Mouse (Mus musculus) gastrocnemius, postnatal 14 days (tissue): Measurements from ENCODE around the gene Mex3b. TPM values are rescaled to one million over a fixed set of nuclear protein-coding genes. Genes with fewer than 3 reads are reported as not detected.

Experiments
- DNase-seq: peaks from one replicate; pipeline ENCODE4 v3.0.0; 2021; ENCODE audit warnings: mixed read lengths
- intact Hi-C: fragments of 180-260 bp; cut with DNase I; formaldehyde crosslinking; loops from one replicate; pipeline ENCODE4 v1.15.1; 2025; ENCODE audit warnings: low total_unique reads
- long read RNA-seq, 2 experiments: library from polyadenylated mRNA; stranded (forward); transcript quantifications; one replicate each; pipeline ENCODE4 v2.0.0; 2021
- total RNA-seq, 2 experiments: library from RNA; stranded (reverse); gene quantifications; 2 replicates each; pipeline ENCODE4 v1.2.3; 2021

The Mex3b gene
- total RNA-seq = 1 to 10 TPM; 3.3 to 4.2 TPM
- long read RNA-seq, experiment 1, partial matches to known transcripts = 0 of 1 reads
- long read RNA-seq, experiment 1, other reads (novel, unspliced or antisense) = 0 of 1 reads
- long read RNA-seq, experiment 2, partial matches to known transcripts = 0 of 2 reads
- long read RNA-seq, experiment 2, other reads (novel, unspliced or antisense) = 0 of 2 reads

GRCm38 (mm10) chr7:82867271-82868121, at the start of gene Mex3b:
Mex3b (plus strand) TSS chr7:82867333.
- intact Hi-C loops = loop anchor here (10.0 kb wide), 1 partner anchor 687 kb away; no protein-coding TSS in a partner anchor
- DNase-seq = peak; percentile 67

DNA sequence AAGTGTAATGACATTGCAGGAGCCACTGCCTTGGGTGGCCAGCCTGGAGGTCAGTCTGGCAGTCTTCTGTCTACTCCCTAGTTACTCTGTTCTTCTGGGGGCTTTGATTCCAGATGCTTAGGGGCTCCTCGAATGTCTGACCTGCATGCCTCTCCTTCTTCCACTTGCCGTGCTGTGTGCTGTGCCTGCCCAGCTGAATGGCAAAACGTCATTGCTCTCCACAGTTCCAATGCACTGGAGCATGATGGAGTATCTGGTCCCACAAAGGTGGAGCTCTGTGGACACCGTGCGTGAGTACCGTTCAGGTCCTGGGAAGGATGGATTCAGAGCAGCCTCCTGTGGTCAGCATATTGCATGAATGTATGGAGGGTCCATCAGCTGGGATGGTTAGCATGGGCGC, 47.6 kb upstream of the Mex3b start:
- intact Hi-C loops = no loop called here

DNA sequence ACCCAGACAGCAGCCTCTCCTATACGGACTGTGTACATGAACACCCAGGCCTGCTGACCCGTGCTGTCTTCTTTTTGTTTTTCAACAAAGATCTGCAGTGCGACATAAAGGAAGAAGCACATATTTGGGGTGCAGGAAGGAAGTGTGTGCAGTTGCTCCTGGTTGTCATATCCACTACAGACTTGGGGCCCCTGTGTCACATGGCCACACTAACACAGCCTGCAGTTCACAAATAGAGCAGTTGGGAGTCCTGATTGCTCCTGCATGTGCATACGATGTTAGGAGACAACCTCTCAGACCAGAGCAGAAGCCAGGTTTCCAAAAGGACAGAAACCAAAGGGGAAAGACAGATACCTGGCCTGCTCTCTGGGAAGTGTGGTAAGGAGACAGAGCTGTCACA, 46.5 kb upstream of the Mex3b start:
- intact Hi-C loops = no loop called here
- no peak for DNase-seq

More for the DNA sequence above, 47.6 kb upstream of the Mex3b start:
- DNase-seq = no peak

DNA sequence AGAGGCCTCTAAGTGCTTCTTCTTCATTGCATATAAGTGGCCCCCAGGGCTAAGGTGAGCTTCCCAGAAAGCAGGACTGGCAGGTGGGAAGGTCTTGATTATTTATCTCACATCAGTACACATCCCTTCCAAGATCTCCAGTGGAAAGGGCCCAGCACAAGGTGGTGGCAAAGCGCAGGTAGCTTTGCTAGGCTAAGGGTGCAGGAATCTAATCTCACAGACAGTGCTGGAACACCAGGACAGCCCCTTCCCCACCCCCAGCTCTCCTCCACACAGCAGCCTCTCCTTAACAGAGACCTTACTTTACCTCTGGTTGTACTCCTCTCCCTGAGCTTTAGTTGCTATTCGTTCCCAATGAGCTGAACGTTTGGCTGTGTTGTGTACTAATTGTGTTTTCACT, 45.6 kb upstream of the Mex3b start:
- DNase-seq = no peak
- intact Hi-C loops = no loop called here

- no peak for DNase-seq
- intact Hi-C loops = no loop called here
Observed at GRCm38 (mm10) chr7:82822528-82822927, 44.6 kb upstream of the Mex3b start.

- intact Hi-C loops = no loop called here
- DNase-seq = no peak
Observed at GRCm38 (mm10) chr7:82828193-82828592, 38.9 kb upstream of the Mex3b start.

DNA sequence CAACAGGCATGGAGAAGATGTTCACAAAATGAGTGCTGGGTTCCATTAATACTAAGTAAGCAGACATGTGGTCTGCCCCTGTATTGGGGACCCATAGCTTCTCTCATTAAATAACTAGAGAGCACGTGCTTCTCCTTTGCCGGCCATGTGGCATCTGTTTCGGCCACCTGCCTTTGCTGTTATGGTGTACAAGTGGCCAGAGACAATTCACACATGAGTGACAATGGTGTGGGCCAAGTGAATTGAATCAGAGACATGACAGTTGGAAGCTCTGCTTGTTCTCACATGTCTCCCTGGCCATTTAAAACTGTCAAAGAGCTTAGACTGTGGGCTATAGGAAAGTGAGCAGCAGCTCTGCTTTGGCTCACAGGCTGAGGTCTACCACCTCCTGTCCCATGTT, 37.6 kb upstream of the Mex3b start:
- intact Hi-C loops = no loop called here

GRCm38 (mm10) chr7:82834471-82834870, 32.7 kb upstream of the Mex3b start:
- intact Hi-C loops = no loop called here
- no peak for DNase-seq

More for the DNA sequence above, 37.6 kb upstream of the Mex3b start:
- no peak for DNase-seq

DNA sequence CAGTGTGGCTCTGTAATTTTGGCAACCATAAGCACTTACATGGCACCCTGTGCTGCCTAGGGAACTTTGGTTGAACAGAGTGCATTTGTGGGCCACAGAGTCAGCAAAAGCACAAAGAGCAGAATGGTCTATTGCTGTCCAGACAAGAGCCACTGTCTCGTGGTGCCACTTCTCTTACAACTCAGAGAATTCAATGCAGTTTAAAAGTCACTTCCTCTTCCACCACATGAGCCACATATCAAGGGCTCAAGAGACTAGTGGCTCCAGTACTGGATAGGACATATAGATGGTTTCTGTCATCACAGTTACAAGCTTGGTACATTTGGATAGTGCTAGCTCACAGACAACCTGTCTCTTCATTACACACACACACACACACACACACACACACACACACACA, 28.7 kb upstream of the Mex3b start:
- no peak for DNase-seq
- intact Hi-C loops = no loop called here

DNA sequence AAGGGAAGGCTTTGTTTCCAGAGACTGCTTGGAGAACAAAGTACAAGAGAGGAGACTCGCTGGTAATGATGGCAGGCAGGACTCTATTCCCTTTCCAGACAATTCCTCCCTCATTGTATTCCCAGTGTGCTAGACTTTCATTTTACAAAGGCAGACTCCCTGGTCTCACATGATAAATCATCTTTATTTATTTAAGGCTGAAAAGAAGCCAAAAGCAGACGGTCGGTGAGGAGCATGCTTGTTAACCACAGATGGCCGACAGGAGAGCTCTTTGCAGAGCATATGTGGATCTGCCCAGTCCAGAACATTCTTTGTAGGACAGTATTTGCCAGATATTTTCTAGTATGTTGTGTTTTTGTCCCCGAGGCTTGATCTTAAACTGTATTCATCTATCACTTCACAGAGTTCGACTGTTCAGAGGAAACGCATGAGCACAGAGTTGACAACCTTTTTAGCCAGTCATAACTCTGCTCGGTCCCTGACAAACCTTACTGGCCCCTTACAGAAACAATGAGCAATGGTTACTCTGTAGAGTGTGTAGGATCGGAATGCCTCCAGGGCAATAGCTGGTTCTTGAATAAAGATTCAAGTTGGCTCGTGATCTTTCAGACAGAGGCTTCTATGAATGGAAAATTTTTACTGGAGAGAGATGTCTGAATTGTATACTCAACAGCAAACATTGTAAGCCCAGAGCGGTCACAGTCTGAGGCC, 28.0 kb upstream of the Mex3b start:
- DNase-seq = no peak
- intact Hi-C loops = no loop called here

DNA sequence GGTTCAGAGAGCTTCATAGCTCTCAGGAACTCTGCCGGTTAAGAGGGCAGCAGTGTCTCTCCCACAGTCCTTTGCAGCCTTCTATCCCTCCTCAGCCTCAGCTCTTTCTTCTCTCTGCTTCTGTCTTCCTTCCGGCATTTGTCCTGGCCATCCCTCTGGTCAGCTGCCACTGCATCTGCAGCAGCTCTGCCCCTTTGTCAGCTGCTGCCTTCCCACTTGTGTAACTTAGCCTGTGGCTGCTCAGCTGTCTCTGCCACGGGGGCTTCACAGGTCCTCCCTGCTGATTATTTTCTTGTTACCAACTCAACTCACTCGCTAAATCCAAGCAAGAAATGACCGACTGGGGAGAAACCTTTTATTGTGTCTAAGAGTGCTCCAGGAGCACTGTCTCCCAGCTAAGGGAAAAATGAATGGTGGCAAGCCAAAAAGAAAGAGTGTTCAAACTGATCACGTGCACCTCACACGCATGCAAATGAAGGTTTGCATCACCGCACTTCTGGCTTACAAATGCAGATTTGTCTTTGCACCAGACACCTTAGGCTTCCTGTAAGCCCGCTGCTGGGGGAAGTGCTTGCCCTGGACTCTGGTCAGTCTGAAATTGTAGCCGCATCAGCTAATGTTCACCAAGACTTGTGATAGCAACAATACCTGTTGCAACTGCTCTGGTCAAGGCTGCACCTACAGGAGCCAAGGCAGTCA, 24.8 kb upstream of the Mex3b start:
- intact Hi-C loops = no loop called here
- DNase-seq = no peak

DNA sequence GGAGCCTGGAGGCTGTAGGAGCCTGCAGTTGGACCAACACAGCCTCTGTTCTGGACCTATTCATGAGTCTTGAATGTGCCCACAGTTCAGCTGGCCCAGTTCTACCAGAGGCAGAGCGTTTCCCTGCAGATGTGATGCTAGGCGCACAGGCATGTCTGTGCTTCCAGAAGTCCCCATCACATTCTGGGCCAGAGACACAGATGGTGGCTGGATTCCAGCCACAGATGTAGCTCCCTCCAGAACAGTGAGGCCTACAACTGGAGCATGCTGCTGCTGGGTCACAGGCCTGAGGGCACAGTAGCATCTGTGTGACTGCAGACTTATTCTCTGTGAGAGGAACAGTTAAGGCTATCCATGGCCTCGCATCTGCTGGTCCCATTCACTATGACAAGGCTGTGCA, 16.4 kb upstream of the Mex3b start:
- no peak for DNase-seq
- intact Hi-C loops = no loop called here

- intact Hi-C loops = no loop called here
- DNase-seq = no peak
Observed at GRCm38 (mm10) chr7:82851670-82852069, 15.5 kb upstream of the Mex3b start.

GRCm38 (mm10) chr7:82854195-82854766, 12.9 kb upstream of the Mex3b start:
- no peak for DNase-seq

DNA sequence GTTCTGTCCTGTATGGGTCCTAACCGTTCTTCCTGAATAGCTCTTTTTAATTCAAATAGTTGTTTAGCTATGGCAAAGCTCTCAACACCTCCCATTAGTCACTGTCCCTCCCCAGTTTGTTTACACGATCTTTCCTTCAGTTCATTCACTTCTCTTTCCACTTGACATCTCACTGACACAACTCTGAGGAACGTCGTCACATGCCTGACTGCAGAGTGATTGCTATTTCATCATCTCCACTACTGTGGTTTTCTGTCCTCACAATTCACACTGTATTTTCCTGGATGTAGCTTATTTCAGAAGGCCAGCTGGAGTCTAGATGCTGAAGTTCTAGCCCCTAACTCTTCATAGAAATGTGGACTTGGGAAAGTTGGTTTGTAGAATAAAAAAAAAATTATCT, 8.5 kb upstream of the Mex3b start:
- no peak for DNase-seq
- intact Hi-C loops = no loop called here

More at GRCm38 (mm10) chr7:82854195-82854766, 12.9 kb upstream of the Mex3b start:
- intact Hi-C loops = no loop called here

- no peak for DNase-seq
- intact Hi-C loops = loop anchor here (5.0 to 10.0 kb wide), 2 partner anchors 143 to 694 kb away; no protein-coding TSS in a partner anchor
Observed at GRCm38 (mm10) chr7:82860626-82861025, 6.5 kb upstream of the Mex3b start.

DNA sequence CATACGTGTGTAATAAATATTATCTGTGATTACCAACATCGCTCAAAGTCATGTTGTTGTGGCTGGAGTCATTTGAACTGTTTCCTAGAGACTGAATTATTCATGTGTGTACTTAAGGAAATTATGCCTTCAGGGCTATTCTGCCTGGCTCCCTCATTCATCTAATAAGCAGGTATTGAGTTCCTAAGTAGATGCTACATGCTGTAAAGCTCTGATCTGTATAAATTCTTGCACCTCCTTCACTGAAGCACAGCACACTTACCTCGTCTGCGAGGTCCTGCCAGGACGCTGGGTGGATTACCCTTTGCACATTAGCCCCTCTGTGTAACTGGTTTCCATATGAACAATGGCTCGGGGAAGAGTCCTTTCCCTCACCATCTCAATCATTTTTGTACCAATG, 3.8 kb upstream of the Mex3b start:
- intact Hi-C loops = loop anchor here (5.0 to 10.0 kb wide), 2 partner anchors 146 to 691 kb away; no protein-coding TSS in a partner anchor
- no peak for DNase-seq

DNA sequence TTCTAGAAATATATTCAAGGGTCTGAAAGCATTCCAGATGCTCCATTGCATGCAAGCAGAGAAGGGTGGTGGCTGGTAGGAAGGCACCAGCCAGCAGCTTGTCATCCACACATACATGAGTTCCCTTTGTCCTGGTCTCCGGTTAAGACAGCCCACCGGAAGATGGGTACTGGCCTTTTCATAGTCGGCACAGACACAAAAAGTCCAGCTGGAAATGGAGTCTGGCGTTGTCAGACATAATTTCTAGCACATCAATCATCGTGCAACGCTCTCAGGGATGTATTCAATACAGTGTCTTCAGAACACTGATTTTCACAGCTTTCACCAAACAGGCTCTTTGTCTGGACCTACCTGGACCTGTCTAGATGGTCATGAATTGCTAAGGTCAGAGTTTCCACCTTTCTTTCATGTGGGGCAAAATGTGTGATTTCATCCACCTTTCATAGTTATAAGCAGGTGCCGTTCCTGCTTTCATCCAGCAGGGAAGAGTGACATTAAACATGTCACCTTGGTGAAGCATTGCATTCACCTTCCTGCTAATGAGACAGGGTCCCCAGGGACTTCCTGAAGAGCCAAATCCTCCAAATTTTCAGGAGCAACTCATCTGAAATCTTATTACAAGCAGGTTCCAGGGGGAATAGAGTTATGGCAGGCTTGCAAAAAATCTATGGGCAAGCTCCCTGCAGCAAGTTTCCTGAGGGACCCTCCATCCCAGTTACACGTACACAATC, 2.7 kb upstream of the Mex3b start:
- no peak for DNase-seq
- intact Hi-C loops = loop anchor here (5.0 to 10.0 kb wide), 2 partner anchors 147 to 690 kb away; no protein-coding TSS in a partner anchor
